Mouse (Mus musculus): ENCODE results near the gene Pam. TPM values are rescaled to one million over a fixed set of nuclear protein-coding genes. Genes with fewer than 3 reads are reported as not detected.
A peak's percentile ranks its signal among the peaks of the same experiment; 100 is the strongest.

Pam gene
- total RNA-seq, 2 experiments from 2014 or later, result 29.7 to 34.6 TPM

GRCm38 (mm10) chr1:97916218-97916970 is 179.1 kb downstream of the Pam start:
- DNase-seq (ENCODE audit: low spot score), result no peak

- DNase-seq (ENCODE audit: low spot score), result no peak
These were observed 179.7 kb downstream of the Pam start for GRCm38 (mm10) chr1:97915726-97916125.

- DNase-seq (ENCODE audit: low spot score), result peak; percentile 12
These were observed 184.6 kb downstream of the Pam start for GRCm38 (mm10) chr1:97910874-97911273.

GRCm38 (mm10) chr1:97909561-97909960 is 185.9 kb downstream of the Pam start:
- DNase-seq (ENCODE audit: low spot score), result no peak

DNA sequence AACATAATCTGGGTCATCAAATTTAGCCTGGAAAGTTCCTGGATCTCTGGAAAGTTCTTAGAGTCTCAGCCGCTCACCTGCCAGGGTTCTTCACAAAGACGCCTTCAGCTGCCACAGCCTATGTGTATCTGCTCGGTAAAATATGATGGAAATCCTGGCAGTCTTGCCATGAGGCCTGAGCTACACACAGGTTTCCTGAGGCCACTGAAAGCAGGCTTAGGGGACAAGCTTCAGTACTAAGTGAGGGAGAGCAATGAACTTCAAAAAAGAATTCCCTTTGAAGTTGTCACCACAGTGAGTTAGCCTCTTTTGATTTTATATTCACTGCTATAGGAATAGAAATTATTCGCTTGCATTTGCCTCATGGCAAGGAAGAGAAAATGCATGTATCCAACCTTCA is 186.7 kb downstream of the Pam start:
- no peak for DNase-seq (ENCODE audit: low spot score)

GRCm38 (mm10) chr1:97903912-97904460 is 191.5 kb downstream of the Pam start:
- no peak for DNase-seq (ENCODE audit: low spot score)

GRCm38 (mm10) chr1:97902830-97903229 is 192.6 kb downstream of the Pam start:
- DNase-seq (ENCODE audit: low spot score), result no peak

DNA sequence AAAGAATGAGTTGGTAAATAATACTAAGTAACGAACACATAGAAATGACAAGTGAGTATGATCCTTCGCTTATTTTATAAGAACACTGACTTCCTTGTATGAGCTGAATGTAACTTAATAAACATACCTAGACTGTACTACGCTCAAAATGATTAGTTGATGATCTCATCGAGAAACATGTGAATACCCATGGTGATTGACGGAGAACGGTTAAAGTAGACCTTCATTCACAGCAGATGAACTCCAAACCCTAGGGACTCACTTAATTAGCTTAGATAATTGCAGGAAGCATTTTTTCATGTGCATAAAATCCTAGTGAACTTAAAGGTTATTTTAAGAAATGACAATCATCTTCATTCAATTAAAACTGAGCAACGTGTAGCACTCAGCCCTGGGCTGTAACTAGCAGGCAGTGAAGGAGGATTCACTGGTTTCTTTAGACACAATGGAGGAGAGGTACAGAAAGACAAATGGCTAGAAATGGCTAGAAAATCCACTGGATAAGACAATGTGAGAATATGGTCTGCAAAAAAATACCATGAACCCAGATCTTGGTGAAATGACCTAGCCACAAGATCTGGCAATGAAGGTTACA is 194.8 kb downstream of the Pam start:
- no peak for DNase-seq (ENCODE audit: low spot score)

DNA sequence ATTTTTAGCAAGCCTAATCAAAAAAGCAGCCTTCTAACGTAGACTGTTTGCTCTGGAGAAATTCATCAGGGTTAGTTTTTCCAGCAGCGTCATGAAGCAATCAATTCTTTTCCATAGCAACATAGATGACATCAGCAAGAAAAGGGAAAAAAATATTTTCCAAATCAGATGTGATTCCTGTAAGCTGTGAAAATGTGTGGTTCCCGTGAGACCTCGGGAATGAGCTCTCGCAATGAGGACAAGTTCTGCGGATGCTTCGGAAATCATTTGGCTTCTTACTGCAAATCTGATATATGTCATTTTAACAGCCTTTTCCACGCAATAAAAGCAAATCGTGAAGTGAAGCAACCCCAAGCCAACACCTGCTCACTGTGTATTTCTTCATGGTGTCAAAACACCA is 207.9 kb downstream of the Pam start:
- no peak for DNase-seq (ENCODE audit: low spot score)

- DNase-seq (ENCODE audit: low spot score), result no peak
These were observed 211.9 kb downstream of the Pam start for GRCm38 (mm10) chr1:97883498-97883897.

DNA sequence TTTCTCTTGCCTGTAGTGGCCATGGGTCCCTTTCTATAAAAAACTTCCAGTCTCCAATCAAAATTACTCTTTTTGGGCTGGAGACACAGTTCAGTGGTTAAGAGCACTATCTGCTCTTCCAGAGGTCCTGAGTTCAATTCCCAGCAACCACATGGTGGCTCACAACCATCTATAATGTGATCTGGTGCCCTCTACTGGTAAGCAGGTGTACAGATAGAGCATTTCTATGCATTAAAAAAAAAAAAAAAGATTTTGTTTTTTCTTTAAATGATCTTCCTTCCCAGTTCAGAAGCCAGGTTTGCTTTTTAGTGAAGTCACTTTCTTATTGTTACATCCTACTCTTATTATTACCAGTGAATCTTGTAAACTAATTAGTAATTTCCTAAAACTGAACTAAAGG is 218.4 kb downstream of the Pam start:
- DNase-seq (ENCODE audit: low spot score), result no peak

- DNase-seq (ENCODE audit: low spot score), result no peak
These were observed 221.9 kb downstream of the Pam start for GRCm38 (mm10) chr1:97873490-97874054.

DNA sequence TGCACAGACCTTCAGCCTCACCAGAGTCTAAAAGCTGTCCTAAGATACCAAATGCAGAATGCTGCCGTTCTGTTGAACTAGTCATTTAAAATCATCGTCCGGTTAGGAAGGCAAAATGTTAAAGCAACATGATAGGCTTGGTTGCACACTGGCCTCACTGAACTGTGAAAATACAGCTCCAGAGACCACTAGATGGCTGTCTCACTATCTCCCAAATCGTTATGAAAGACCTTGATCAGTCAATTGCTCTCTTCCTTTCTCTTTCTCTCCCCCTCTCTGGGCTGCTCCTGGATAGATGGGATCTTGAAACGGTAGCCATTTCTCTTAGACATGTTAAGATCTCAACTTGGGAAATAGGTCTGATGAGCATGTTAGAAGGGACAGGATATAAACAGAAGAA is 223.0 kb downstream of the Pam start:
- DNase-seq (ENCODE audit: low spot score), result no peak

DNA sequence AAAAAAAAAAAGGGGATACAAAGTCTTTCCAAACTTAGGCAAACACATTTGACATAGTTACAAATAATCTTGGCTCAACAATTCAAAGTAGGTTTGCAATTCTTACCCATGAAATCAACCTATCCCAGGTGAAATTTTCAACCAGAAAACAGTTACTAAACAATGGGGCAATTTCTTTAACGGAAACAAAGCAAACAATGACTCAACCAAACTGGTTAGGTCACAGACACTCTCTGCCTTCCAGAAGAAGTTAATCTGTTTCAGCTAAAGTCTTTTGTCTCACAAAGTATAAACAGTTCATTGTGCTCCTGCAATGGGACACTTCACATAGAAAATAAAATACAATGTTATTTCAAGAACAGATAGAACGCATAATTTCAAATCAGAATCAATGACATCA is 223.4 kb downstream of the Pam start:
- DNase-seq (ENCODE audit: low spot score), result no peak

- no peak for DNase-seq (ENCODE audit: low spot score)
These were observed 231.3 kb downstream of the Pam start for GRCm38 (mm10) chr1:97864135-97864534.

DNA sequence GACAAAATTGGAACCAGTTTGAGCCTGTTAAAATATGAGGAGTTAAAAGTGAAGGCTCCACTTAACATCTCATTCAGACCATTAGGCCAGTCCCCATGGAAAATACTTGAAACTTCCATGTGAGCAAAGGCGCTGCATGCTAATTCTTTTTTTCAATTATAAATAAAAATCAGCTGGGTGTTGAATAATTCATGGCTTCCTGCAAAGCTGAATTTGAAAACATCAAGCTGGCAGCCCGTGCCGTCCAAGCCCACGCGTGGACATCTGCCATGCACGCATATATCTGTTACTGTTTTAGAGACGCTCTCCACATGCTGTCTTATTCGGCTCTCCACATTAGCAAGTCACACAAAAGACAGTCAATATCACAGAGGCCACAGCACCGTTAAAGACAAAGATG is 232.3 kb downstream of the Pam start:
- no peak for DNase-seq (ENCODE audit: low spot score)

GRCm38 (mm10) chr1:97862734-97863133 is 232.7 kb downstream of the Pam start:
- DNase-seq (ENCODE audit: low spot score), result no peak

- DNase-seq (ENCODE audit: low spot score), result no peak
These were observed 241.2 kb downstream of the Pam start for GRCm38 (mm10) chr1:97854256-97854655.

DNA sequence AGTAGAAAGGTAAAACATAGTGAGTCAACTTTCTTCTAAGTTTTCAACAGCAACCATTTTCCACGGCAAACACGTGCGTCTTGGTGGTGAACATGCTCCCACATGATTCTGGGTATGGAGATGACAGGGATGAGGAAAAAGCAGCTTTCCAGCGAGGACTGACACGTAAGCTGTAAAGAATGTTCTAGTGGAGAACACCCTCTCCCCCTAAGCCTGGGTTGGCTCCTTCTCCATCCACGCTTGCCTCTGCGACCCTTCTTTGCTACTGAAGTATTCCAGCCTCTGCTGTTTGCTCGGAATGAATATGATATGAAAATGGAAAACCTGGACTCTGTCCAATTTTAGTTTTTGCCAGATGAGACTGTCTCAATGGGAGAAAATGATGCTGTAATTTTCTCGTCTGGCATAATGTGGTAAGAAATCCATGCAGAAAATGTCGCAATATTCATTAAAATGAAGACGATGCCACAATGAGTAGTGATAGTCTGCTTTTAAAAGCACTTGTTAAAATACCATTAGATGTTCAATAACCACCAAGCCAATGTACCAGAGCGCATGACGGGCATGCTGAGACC is 243.8 kb downstream of the Pam start:
- no peak for DNase-seq (ENCODE audit: low spot score)

- no peak for DNase-seq (ENCODE audit: low spot score)
These were observed 246.7 kb downstream of the Pam start for GRCm38 (mm10) chr1:97848601-97849241.

DNA sequence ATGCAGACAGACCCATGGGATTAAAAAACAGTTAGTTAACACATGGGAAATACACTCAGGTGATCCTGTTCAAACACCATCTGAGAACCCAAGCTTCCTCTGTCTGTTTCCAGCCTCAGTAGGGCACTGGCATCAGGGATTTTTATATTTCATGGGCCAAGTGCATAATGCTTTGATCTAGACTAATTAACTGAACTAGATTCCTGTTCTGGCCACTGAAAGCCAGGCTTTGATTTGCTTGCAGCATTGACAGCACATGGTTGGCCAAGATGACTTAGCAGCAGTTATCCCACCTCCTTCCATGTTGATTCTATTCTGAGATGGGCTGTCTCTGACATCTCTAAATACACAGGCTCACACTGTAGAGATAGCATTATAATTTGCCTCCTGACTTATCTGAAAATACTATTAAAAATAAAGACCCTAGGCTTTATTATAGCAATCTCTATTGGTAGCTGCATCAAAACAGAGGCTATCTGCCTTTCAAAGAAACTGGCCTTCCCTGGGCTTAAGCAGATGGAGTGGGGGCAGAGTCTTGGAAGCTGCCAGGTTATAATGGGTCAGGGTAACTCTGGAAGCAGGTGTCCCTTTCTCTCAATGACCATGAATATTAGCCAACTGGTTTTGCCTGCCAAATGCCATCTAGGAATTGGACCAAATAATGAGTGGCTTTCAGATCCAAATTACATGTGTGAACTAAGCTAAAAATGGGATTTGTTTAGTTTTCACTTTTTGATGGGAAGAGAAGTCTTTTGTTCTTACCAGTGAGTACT is 252.0 kb downstream of the Pam start:
- DNase-seq (ENCODE audit: low spot score), result no peak
